Mouse (Mus musculus) myocyte (in vitro differentiated cells): ENCODE measurements at regions not wholly inside any gene's neighbourhood (a gene's known extent, or its start where the extent isn't known, plus 50 kb on each side); places are given as distances from the start of the nearest gene placed in this dataset.

Experiments
- H3K27me3 ChIP-seq: one replicate; pipeline ENCODE4 v1.6.1; 2011; ENCODE audit not compliant: control insufficient read depth, insufficient read depth, insufficient read length
- H3K36me3 ChIP-seq: one replicate; pipeline ENCODE4 v1.6.1; 2011; ENCODE audit not compliant: control insufficient read depth, insufficient read depth
- H3K4me2 ChIP-seq: one replicate; pipeline ENCODE4 v1.6.1; 2011; ENCODE audit warnings: low read depth, control low read depth
- H3K4me3 ChIP-seq: one replicate; pipeline ENCODE4 v1.5.1; 2011; ENCODE audit warnings: mild to moderate bottlenecking, control low read depth, moderate library complexity
- H3K79me2 ChIP-seq: one replicate; pipeline ENCODE4 v1.6.1; 2011; ENCODE audit not compliant: control insufficient read depth, insufficient read depth
- H3ac ChIP-seq: one replicate; pipeline ENCODE4 v1.6.1; 2011; ENCODE audit not compliant: control insufficient read depth, insufficient read length
- CEBPB ChIP-seq: IDR thresholded peaks from 2 replicates; pipeline ENCODE4 v1.6.1; 2011; ENCODE audit warnings: mild to moderate bottlenecking, moderate library complexity; ENCODE audit not compliant: poor library complexity, insufficient read depth, severe bottlenecking
- E2F4 ChIP-seq: IDR thresholded peaks from one replicate; pipeline ENCODE4 v1.6.1; 2011; ENCODE audit warnings: mild to moderate bottlenecking, control low read depth, moderate library complexity; ENCODE audit not compliant: insufficient read depth
- MAX ChIP-seq: IDR thresholded peaks from one replicate; pipeline ENCODE4 v1.6.1; 2011; ENCODE audit warnings: low read depth, mild to moderate bottlenecking, control low read depth
- MYOD1 ChIP-seq, 3 experiments: IDR thresholded peaks; one replicate each; pipeline ENCODE4 v1.6.1; 2011; ENCODE audit warnings: control low read depth in 2 of 3, low read depth in 2 of 3, mild to moderate bottlenecking in 2 of 3, moderate library complexity in 1 of 3; ENCODE audit not compliant: insufficient read length in 2 of 3, control insufficient read depth in 1 of 3
- MYOG ChIP-seq, 3 experiments: IDR thresholded peaks; one replicate each; pipeline ENCODE4 v1.6.1; 2011; ENCODE audit warnings: control low read depth in 2 of 3, low read depth in 2 of 3, mild to moderate bottlenecking in 2 of 3; ENCODE audit not compliant: insufficient read length in 2 of 3, control insufficient read depth in 1 of 3, insufficient read depth in 1 of 3
- POLR2A ChIP-seq: IDR thresholded peaks from one replicate; pipeline ENCODE4 v1.6.1; 2011; ENCODE audit warnings: low read depth, mild to moderate bottlenecking, control low read depth, moderate library complexity; ENCODE audit not compliant: insufficient read length
- POLR2AphosphoS2 ChIP-seq: IDR thresholded peaks from one replicate; pipeline ENCODE4 v1.6.1; 2011; ENCODE audit warnings: low read depth, control low read depth; ENCODE audit not compliant: insufficient read length
- REST ChIP-seq: IDR thresholded peaks from one replicate; pipeline ENCODE4 v1.6.1; 2011; ENCODE audit warnings: mild to moderate bottlenecking, control low read depth, moderate library complexity; ENCODE audit not compliant: insufficient read depth, insufficient read length
- SRF ChIP-seq: IDR thresholded peaks from one replicate; pipeline ENCODE4 v1.6.1; 2011; ENCODE audit warnings: low read depth; ENCODE audit not compliant: control insufficient read depth, insufficient read length
- TCF12 ChIP-seq: IDR thresholded peaks from one replicate; pipeline ENCODE4 v1.6.1; 2011; ENCODE audit warnings: mild to moderate bottlenecking, control low read depth; ENCODE audit not compliant: poor library complexity, insufficient read depth, severe bottlenecking
- TCF3 ChIP-seq: IDR thresholded peaks from one replicate; pipeline ENCODE4 v1.6.1; 2011; ENCODE audit warnings: low read depth, control low read depth; ENCODE audit not compliant: insufficient read length
- USF1 ChIP-seq: IDR thresholded peaks from one replicate; pipeline ENCODE4 v1.6.1; 2011; ENCODE audit warnings: low read depth, mild to moderate bottlenecking, control low read depth, moderate library complexity

DNA sequence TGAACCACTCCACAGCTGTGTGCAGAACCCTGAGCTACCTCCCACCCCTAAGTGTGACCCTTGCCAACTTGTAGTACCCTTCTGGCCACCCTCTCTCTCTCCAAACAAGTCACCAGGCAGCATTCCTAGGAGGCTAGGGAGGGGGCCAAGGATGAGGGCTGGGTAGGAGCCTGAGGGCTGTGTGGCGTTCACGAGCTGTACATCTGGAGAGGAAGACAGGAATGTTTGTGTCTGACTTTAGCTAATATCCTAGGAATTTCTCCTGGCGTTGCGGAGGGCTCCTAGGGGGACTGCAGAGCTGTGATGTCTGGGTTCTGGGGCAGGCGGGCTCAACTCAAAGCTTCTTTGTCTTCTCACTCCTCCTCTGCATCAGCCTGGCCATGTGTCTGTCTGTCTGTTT, 262.2 kb upstream of the Zmiz1 start:
- no peak for TF ChIP-seq USF1
- no peak for TF ChIP-seq POLR2AphosphoS2
- TF ChIP-seq REST, result no peak
- no peak for TF ChIP-seq E2F4
- TF ChIP-seq TCF12, result no peak
- TF ChIP-seq MAX, result no peak
- TF ChIP-seq MYOG (IDR thresholded peaks at IDR 0.05; ENCODE audit: control insufficient read depth in 1 of 3, insufficient read depth in 1 of 3, insufficient read length in 2 of 3, low read depth in 2 of 3), result no peak
- no peak for TF ChIP-seq MYOD1 (IDR thresholded peaks at IDR 0.05; ENCODE audit: control insufficient read depth in 1 of 3, insufficient read length in 2 of 3, low read depth in 2 of 3)
- no peak for TF ChIP-seq TCF3
- no peak for TF ChIP-seq SRF
- H3K27me3 ChIP-seq, result no peaks in the 10 kb centered on the region
- no peaks in the 10 kb centered on the region for H3K36me3 ChIP-seq
- no peak overlapping the region for H3K4me2 ChIP-seq
- no peaks in the 10 kb centered on the region for H3K79me2 ChIP-seq
- no peak overlapping the region for H3K4me3 ChIP-seq
- no peak overlapping the region for H3ac ChIP-seq

DNA sequence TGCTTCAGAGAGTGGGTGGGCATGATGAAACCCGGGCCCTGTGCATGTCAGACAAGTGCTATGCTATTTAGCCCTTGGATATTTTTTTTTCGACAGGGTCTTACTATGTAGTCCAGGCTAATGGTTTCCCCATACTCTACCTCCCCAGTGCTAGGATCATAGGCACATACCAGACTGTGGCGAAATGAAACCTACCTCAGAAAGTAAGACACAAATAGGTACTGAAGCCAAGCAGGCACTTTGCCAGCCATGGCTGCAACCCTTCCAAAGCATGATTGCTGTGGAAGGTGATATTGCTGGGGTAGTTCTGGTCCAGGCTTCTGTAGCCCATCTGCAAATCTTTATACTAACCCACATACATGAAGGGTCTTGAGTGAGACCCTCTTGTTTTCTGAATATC, 259.1 kb upstream of the Zmiz1 start:
- Histone ChIP-seq H3K4me2 (no peak overlapping the region), H3K36me3 (no peaks in the 10 kb centered on the region), H3K27me3 (no peaks in the 10 kb centered on the region), H3K79me2 (no peaks in the 10 kb centered on the region), H3ac (no peak overlapping the region), H3K4me3 (no peak overlapping the region)
- TF ChIP-seq CEBPB, result no peak
- no peak for TF ChIP-seq SRF
- TF ChIP-seq REST, result no peak
- TF ChIP-seq MAX, result no peak
- no peak for TF ChIP-seq TCF12
- TF ChIP-seq USF1, result no peak
- no peak for TF ChIP-seq MYOG (IDR thresholded peaks at IDR 0.05; ENCODE audit: control insufficient read depth in 1 of 3, insufficient read depth in 1 of 3, insufficient read length in 2 of 3, low read depth in 2 of 3)
- no peak for TF ChIP-seq POLR2A
- no peak for TF ChIP-seq POLR2AphosphoS2
- TF ChIP-seq E2F4, result no peak
- TF ChIP-seq MYOD1 (IDR thresholded peaks at IDR 0.05; ENCODE audit: control insufficient read depth in 1 of 3, insufficient read length in 2 of 3, low read depth in 2 of 3), result no peak
- no peak for TF ChIP-seq TCF3

DNA sequence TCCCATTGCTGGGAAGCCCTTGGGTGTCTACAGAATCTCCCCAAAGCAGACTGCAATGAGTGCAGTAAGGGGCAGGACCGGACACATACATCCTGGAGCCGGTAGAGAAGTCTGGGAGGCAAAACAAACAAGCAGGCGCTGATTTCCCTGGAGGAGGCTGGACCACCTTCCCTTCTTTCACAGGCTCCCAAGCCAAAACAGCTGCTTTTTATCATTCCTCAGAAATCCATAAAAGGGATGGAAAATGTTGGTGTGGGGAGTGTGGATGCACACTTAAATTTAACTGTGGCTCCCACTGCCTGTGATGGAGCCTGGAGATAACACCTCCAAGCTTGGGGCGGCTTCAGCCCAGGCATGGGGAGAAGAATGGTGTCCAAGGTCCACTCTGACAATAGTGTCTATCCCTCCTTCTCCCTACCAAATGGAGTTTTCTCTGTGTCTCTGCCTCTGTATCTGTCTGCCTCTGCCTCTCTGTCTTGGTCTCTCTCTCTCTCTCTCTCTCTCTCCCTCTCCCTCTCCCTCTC, 258.3 kb upstream of the Zmiz1 start:
- TF ChIP-seq E2F4, result no peak
- no peak for TF ChIP-seq REST
- Histone ChIP-seq H3ac (no peak overlapping the region), H3K79me2 (no peaks in the 10 kb centered on the region), H3K36me3 (no peaks in the 10 kb centered on the region), H3K27me3 (no peaks in the 10 kb centered on the region), H3K4me2 (no peak overlapping the region), H3K4me3 (no peak overlapping the region)

DNA sequence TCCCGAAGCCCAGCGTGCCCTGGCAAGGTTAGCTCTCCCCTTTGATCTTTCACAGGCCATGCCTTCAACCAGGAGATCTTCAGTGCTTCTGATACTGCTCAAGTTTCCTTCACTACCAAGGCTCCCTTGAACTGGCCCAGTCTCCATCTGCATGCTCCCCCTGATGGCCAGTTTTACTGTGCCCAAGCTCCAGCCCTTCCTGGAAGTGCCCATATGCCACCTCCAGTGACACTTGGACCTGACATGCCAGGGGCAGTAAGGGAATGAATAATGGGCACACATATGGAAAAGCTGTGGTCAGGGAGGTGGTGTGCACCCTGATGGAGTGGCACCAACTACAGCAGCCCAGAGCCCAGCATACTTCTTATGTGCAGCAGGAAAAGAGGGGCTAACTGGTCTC, 256.7 kb upstream of the Zmiz1 start:
- TF ChIP-seq TCF3 (no peak), POLR2AphosphoS2 (no peak), SRF (no peak), MYOG (IDR thresholded peaks at IDR 0.05; ENCODE audit: control insufficient read depth in 1 of 3, insufficient read depth in 1 of 3, insufficient read length in 2 of 3, low read depth in 2 of 3) (no peak), REST (no peak), POLR2A (no peak), USF1 (no peak)
- no peak overlapping the region for H3K4me2 ChIP-seq
- H3ac ChIP-seq, result no peak overlapping the region
- no peaks in the 10 kb centered on the region for H3K36me3 ChIP-seq
- no peaks in the 10 kb centered on the region for H3K27me3 ChIP-seq
- no peak overlapping the region for H3K4me3 ChIP-seq
- H3K79me2 ChIP-seq, result no peaks in the 10 kb centered on the region

DNA sequence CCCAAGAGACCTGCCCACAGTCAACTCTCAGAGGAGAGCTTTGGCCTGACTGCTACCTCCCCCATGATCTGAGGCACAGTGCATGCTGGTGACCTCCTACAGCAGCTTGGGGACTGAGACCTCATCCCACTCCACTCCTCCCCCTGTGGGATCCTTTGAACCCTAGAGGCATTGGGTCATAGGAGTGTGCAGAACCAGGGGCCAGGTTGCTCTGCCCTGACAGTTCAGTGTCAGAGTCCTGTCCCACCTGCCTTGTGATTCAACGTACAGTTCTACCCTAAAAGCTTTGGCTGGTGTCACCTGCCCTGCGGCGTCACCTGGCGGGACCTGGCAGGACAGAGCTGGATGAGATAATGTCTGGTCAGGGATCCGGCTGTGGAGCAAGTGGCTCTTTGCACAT, 254.9 kb upstream of the Zmiz1 start:
- no peak overlapping the region for H3K4me3 ChIP-seq
- H3K27me3 ChIP-seq, result no peaks in the 10 kb centered on the region
- H3K36me3 ChIP-seq, result no peaks in the 10 kb centered on the region
- H3K4me2 ChIP-seq, result no peak overlapping the region
- no peak overlapping the region for H3ac ChIP-seq
- TF ChIP-seq MYOG (IDR thresholded peaks at IDR 0.05; ENCODE audit: control insufficient read depth in 1 of 3, insufficient read depth in 1 of 3, insufficient read length in 2 of 3, low read depth in 2 of 3), result no peak
- no peak for TF ChIP-seq POLR2AphosphoS2
- no peak for TF ChIP-seq SRF
- no peak for TF ChIP-seq TCF3
- TF ChIP-seq REST, result no peak
- no peak for TF ChIP-seq POLR2A
- no peak for TF ChIP-seq MYOD1 (IDR thresholded peaks at IDR 0.05; ENCODE audit: control insufficient read depth in 1 of 3, insufficient read length in 2 of 3, low read depth in 2 of 3)
- TF ChIP-seq TCF12, result no peak
- TF ChIP-seq MAX, result no peak
- no peak for TF ChIP-seq USF1
- no peak for TF ChIP-seq CEBPB
- no peak for TF ChIP-seq E2F4
- H3K79me2 ChIP-seq, result no peaks in the 10 kb centered on the region
